Mouse (Mus musculus): ENCODE results near the gene Arid1b.

- TF ChIP-seq CTCF (IDR thresholded peaks at IDR 0.05; ENCODE audit: borderline replicate concordance, extremely low read depth, insufficient read depth, insufficient read length) (no peak), POLR2A (IDR thresholded peaks at IDR 0.05; ENCODE audit: borderline replicate concordance, extremely low read depth, insufficient read depth, insufficient read length, poor library complexity, severe bottlenecking) (no peak)
These were observed 35.0 kb downstream of the Arid1b start for GRCm38 (mm10) chr17:5029148-5029547.
